Mouse (Mus musculus) cerebellum, postnatal 14 days (tissue): ENCODE measurements at regions not wholly inside any gene's neighbourhood (a gene's known extent, or its start where the extent isn't known, plus 50 kb on each side); places are given as distances from the start of the nearest gene placed in this dataset.
"Not testable (repeated sequence)": the region's sequence is repeated elsewhere in the genome, so short reads cannot be mapped to it uniquely, and the experiment has no call there.

Experiments
- DNase-seq, 2 experiments: peaks; one replicate each; pipeline ENCODE4 v3.0.0; 2021; ENCODE audit warnings: mixed read lengths in 2 of 2

DNA sequence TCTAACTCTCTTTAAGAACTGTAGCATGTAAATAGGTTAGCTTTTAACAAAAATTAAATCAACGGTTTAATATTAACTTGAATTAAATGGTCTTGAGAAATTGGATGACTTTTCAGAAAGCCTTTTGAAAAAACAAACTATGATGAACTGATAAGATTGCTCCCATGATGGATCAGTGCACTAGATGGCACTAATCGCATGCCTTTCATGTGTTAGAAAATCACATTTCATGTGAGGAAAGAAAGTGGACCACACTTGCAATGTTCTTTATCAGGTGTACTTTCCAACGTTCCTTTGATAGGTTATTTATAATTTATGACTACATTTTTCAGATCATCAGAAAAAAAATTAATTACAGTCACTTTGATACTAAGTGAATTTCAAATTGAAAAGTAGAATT, 1003.2 kb upstream of the 4930412O13Rik start:
- DNase-seq = peak; percentile 28 to 40

DNA sequence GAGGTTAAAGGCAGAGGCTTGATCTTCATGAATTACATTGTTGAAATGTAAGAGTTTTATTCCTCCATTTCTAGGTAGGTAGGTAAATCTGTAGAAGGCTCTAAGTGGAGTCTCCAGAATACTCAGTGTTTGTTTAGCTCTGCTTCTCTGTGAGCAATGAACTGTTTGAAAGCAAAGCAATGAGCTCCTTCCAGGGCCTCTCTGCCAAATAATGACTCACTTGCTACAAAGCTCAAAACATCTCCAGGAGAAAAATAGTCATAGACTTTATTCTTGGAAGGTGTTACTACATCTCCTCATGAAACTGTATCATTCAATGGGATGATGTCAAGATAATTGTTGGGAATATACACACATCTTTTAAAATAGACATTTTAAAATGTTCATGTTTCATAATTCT, 968.6 kb upstream of the 4930412O13Rik start:
- no peak for DNase-seq

DNA sequence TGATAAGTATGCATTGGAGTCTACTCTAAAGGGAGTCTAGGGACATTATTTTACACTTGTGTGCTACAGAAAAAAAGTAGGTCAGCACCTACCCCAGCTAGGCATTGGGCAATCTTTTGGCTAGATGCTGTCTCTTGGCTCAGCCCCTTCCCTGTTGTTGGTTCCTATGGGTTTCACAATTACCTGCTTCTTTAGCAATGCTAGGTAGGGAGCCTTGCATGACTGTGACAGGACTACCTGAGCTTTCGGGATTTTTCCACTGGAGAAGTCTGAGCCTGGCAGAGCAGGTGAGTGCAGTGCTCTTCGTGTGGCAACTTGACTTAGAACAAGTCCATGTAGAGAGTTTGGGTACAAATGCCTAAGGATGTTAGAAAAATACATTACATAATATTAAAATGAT, 956.2 kb upstream of the 4930412O13Rik start:
- DNase-seq = peak in 1 of 2 experiments; percentile 1

DNA sequence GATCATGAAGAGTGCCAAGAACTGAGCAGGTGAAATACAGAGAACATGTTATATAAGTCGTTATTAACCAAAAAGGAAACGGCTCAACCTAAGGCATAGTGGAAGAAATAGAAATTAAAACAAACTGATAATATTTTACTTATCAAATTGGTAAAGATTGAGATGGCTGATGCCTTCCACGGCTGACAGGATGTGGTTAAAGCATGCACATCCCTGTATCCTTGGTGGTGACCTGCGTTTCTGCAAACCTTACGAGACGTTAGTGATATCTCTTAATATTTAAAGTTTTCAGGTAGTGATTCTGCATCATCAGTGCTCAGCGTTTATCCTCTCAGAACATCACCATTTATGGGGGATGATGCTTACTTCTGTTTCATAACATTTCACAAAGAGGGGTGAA, 939.5 kb upstream of the 4930412O13Rik start:
- no peak for DNase-seq

DNA sequence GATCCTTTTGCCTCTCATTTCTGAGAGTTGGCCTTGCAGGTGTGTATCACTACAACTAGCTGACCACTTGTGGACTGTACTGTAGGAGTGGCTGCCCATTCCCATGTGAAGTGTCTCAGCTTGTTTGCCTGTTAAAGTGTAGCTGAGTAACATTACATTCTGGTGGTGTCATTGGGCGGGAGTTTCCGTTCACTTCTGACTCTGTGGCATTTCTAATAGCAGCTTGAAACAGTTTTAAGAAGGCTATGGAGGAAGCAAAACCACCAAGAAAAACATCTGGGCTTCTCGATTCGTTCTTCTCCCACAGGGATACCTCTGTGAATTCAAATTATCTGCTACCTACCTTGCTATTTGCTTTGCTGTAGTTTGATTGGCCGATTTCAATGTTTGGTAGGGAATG, 922.1 kb upstream of the 4930412O13Rik start:
- DNase-seq = no peak

DNA sequence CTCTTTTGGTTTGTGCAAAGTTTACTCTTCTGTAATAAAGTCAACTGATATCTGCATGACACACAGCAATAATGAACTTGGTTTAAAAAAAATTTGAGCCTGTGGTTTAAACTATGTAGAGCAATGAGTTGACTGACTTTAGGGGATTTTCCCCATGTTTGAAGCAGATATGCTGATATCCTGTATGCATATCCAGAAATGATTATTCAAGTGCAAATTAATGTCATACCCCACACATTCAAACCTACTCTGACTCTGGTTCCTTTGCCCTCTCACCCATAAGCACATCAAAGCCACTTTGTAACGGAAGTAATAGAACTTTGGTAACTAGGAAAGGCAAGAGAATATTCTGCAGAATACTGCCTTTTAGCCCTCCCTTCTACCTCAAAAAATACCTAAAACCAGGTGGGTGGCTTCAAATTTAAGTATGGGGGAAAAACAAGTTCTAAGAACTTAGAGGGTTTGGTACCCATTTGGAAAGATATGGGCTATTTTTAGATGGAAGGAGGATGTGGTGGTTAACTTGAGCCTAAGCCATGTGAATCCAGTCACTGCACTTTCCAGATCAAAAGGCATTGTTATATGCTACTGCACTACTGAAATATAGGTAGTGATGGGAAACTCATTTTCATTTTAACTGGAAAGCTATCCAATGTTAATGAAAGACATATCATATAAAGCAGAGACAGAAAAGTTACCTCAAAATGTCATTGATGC, 915.9 kb upstream of the 4930412O13Rik start:
- DNase-seq = no peak

DNA sequence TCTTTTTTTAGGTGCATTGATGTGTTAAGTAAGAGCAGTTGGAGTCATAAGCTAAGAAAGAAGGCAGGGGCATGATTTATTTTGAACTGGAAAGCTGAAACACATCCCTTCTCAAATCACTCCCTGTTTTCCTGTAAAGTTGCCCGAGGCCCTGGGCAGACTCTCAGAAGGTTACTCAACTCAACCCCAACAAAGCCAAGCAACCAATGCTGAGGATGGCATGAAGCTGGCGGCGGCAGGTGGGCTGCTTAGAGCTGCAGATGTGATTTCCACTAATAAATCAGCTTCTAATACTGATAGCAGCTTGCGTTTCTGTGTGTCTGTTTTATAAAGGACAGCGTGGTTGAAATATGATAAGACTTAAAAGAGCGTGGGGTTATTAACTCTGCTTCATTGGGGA, 905.4 kb upstream of the 4930412O13Rik start:
- DNase-seq = no peak

DNA sequence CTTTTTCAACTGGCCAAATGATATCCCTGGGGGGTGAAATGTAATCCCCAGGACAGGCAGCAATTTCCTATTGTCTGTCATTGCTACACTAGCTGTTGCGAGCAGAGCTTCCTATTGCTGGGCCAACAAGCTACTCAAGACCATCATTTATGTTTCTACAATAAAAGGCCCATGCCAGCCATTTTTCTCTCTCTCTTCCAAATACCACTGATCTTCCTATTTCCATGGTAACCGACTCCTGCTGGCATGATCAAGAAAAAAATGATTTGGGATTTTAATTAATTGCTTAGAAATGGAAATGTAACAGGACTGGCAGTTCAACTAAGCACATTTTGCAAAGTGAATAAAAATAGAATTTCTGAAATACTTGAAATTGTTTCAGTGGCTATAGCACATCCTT, 868.7 kb upstream of the 4930412O13Rik start:
- no peak for DNase-seq

DNA sequence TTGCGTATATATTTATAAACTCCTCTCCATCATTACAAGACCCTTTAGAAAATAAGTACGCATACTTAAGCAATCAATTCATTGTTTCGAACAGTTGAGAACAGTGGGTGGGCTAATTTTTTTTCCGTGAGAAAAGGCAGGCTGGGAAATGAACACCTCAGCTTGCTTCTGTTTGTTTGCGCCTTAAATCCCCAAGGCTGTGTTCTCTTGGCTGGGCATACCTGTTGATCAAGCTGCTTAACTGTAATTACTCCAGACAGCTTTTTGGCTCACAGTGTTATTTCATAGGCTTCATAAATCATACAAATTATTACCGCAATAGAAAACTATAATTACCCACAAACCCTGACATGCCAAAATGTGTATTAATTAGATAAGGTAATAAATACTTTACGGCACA, 848.0 kb upstream of the 4930412O13Rik start:
- DNase-seq = no peak

DNA sequence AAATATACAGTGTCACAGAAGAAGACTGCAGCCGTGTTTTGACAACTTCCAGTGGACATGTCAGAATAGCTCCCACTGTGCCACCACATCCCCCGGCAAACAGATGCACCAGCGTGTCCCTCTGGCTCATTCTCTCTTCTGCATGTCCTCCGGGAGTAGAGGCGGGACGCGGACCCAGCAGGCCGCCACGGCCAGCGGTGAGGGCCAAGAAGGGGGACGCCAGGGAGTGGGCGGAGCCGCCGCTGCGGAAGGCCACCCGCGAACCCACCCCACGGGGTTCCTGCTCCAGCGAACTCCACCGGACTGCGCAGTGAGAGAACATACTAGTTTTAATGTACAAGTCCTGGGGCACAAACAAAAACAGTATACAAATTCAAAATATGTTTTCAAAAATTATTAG, 838.7 kb upstream of the 4930412O13Rik start:
- DNase-seq = not testable (repeated sequence)

DNA sequence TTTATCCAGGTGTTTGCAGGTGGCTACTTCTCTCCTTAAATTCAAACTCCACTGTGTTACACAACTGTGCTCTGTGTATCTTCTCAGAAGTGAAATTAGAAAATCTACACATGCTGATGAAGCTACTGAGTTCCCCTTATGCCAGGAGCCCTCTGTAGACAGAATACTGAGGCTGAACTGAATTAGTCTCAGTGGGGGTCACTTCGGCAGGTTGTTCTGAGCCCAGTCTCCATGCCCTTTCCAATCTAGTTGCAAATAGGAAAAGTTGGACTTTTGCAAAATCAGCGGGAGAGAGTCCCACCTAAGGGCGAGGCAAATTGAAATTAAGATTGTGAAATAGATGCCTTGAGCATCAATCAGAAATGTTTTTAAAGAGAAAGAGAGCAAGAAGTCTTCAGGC, 833.1 kb upstream of the 4930412O13Rik start:
- DNase-seq = peak; percentile 55 to 71

DNA sequence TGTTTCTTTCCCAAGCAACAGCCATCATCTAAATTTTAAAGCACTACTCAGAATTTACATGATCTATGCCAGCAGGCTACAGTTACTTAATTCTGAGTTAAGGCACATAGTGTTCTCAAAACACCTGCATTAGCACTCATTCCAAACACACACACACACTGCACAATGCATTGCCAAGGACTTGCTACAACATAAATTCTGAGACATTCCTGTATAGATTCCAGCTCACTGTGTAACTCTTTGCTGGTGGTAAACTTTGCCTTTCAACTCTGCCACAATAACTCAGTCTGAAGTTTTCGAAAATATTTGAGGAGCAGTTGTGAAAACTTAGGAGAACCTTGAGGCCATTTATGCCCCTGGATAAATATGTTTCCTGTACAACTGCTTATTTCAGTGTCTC, 807.2 kb upstream of the 4930412O13Rik start:
- DNase-seq = no peak

DNA sequence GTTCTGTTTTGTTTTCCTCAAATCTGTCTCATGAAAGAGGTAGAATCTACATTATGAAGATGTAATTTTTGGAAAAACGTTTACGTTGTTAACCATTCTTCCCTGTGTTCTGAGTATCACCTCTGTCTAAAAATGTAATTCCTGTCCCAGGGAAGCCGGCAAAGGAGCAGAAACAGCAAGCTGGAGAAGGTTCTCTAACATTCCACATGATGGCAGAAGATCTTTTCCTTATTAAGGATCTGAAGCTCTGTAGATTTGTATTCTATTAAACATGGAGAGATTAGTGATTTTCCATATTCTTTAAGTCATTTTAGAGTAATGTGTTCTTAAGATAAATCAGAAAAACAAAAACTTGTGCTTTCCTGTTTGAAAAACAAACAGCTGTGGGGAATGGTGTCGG, 802.9 kb upstream of the 4930412O13Rik start:
- peak; percentile 6 to 20 for DNase-seq

DNA sequence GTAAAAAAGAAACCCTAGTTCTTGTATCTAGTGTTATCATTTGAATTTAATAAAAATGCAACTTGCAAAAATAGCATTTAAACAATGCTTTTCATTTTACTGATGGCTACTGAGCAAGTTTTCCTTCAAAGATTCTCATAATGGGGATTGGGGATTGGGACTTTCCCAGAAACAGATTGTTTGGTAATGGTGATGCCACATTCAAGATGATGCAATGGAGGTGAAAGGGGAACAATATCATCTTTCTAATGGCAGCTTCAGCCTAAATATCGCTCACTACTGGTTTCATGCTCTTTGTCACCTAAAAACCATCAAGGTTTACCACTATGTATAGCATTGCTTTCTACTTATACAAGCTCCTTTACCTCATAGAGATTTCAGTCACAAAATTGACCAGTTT, 799.3 kb upstream of the 4930412O13Rik start:
- no peak for DNase-seq

DNA sequence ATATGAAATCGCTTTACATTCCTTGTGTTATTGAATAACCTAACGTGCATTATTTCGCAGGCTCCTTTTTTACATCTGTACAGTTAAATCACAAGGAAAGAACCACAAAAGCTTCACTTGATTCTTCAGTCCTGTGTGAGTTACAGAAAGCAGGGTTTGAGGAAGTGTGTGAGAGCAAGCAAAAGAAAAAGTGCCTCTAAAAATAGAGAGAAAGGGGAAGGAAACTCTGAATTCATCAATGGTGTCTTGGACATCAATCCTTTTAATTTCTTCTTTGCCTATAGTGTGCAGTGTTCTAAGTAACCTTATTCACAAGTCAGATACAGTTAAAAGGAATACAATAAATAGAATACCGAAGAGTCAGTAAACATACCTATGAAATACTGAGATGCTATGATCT, 785.7 kb upstream of the 4930412O13Rik start:
- no peak for DNase-seq

DNA sequence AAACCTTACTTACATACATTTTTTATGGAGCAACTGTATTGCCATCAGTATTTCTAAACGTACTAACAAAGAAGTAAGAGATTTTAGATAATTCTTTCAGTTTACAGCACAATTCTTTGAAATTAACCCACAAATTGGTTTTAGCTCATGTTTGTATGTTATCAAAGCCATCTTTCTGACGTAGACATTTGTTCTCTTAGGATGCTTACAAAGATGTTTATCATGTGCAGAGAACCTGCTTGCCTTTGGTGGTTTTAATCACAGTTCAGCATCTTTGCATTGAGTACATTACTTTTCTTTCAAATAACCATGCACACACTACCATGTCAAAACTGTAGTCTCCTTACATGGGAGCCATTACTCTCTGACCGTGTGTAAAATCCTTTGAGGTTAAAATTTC, 764.4 kb upstream of the 4930412O13Rik start:
- DNase-seq = no peak

DNA sequence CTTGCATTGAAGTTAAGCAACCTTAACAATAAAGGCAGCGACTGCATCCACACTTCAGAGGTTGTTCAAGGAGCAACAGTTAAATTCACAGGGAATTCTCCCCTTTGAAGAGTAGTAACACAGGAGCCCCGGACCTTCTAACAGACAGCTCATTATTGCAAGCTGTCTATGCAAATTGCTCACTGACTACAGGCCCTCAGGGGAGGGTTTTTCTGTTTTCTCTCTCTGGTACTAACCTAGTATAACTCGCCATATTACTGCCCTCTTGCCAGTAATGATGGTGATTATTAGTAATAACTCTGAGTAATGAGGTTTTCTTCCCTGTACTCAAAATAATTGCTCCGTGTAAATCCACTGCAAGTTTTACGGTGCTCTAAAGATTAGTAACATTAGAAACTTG, 763.5 kb upstream of the 4930412O13Rik start:
- no peak for DNase-seq

DNA sequence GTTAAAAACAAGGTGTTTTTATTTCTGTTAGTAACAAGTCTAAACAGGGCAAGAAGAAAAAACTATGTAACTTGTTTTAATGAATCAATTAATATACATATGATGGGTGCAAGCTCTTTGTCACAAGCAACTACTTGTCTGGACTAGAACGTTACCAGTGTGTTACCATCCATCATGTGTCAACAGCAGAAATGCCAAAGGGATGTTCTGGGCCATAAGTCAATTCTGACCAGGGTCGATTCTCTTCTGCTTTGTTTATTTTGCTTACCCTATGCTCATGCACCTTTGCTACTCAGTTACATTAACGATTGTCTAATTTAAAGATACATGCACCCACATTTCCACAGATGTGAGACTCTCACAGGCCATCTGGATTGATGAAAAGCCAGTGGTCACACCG, 744.1 kb upstream of the 4930412O13Rik start:
- DNase-seq = no peak

DNA sequence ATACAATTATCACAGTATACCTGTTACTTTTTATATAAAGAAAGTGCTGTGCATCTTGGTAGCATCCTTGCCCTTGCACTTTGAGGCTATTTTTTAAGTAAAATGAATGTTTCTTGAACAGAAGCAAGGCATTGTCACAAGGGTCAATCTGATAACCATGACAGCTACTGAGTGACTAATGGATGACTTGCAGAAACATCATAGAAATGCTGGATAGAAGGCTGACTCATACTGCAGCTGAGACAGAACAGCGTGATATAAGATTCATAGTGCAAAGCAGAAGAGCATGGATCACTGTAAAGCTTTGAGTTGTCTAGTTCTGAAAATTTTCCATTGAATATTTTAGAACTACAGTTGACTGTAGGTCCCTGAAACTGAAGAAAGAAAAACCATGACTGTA, 739.6 kb upstream of the 4930412O13Rik start:
- no peak for DNase-seq

DNA sequence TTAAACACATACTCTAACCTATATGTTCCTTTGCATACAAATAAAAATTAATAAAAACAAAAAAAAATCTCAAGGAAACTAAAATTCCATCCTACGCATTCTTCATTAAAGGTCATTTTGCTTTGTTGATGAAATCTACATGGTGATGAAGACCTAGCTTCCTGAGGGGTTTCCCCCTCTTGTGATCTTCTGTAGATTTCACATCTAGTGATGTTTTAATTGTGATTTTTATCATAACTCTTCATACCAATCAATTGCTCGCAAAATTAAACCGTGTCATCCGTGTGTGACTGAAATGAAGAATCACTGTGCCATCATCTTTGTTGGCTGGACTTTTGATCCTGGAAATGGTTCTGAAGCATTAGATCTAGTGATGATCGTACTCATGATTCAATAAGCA, 725.4 kb upstream of the 4930412O13Rik start:
- DNase-seq = no peak

DNA sequence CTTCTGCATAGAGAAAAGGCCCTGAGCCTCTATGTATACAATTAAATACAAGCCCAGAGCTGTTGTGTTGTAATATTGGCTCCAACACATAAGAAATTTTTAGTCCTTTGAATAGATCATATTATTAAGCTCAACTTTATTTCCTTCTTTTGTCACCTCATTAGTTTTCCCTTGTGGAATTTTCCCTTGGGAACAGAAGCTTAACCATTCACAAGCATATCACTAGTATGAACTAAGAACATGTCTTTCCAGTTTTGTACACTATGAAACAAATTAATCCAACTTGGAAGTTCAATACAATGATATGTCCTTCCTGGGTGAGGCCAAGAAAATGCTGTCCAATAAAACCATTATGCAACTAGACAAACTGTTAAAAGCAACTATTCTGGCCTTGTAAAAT, 720.9 kb upstream of the 4930412O13Rik start:
- no peak for DNase-seq

DNA sequence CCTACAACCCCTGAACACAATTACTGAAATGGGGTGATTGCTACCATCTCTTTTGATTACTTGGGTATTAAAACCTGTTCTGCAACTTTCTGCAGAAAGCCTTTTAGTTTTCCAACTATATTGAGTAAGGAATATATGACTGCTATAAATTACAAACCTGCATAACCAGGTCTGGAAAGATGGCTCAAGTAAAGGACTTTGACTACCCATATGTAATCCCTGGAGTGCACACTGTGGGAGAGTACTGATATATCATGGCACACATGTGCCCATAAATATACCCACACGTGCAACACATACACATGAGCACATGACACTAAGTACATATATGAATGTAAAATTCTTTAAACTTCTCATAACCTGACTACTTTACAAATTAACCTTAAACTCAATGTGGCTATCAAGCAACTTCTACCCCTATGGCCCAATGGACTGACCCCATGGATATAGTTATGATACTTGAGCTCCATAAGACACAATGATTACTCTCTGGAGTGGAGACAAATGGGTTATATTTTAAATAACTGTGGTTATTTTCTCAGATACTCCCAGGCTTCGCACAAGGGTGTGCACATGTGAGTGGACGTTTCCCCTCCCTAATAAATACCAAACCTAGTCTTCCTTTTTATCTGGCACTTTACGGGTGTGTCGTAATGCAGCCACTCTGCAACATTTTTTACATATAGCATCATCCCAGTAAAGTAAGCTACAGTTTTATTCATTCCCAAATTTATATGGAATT, 717.1 kb upstream of the 4930412O13Rik start:
- no peak for DNase-seq

DNA sequence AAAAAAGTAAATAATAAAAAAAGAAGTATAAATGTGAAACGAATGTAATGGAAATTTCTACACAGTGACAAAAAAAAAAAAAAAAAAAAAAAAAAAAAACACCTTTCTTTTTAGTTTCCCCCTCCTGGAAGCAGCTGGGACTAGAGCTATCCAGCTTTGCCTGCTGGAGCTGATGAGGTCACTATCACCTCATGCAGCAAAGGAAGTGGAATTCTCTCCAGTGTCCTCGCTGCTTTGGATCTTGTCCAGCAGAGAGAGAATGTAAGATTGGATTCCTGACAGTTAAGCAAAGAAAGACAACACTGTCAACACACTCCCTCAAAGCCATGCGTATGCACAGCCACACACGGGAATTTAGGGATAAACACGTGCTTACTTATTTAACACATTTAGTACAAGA, 698.9 kb upstream of the 4930412O13Rik start:
- DNase-seq = peak; percentile 1 to 2

DNA sequence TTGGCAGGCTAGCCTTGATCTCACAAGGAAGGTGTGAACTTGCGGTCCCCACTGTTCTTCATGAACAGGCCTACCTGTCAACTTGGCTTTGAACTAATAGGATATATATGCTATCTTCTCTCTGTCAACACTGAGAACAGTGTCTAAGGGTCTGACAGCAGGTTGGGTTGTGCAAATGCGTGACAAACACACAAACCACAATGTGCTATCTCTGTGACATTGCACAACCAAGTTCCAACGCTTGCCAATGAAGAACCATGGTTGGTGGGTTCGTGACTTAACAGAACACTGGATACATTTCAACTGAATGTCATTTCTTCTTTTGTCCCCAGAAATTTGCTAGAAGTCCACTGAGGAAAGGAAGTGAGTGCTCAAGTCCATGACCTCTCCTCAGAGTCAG, 696.8 kb upstream of the 4930412O13Rik start:
- no peak for DNase-seq
